Mouse (Mus musculus) forebrain, postnatal 0 days (tissue): Measurements from ENCODE around the gene Slc17a5. TPM values are rescaled to one million over a fixed set of nuclear protein-coding genes. Genes with fewer than 3 reads are reported as not detected.
"Not testable (repeated sequence)": the region's sequence is repeated elsewhere in the genome, so short reads cannot be mapped to it uniquely, and the experiment has no call there.

Source experiments
- ATAC-seq: fragments of 200-750 bp; cut with Nextera tagmentation; 2 replicates; pipeline ENCODE4 v1.8.0; 2017; ENCODE audit warnings: mild to moderate bottlenecking, moderate library complexity
- DNase-seq: peaks from one replicate; pipeline ENCODE4 v3.0.0-alpha.2; 2015
- H3K27ac ChIP-seq: fragments of 300-500 bp; sonication (generic); 2 replicates; pipeline ENCODE4 v1.5.1; 2014; ENCODE audit warnings: low read depth, mild to moderate bottlenecking, antibody characterized with exemption, low read length, moderate library complexity, mixed read lengths
- H3K27me3 ChIP-seq: fragments of 300-500 bp; sonication (generic); 2 replicates; pipeline ENCODE4 v1.6.1; 2014; ENCODE audit warnings: mild to moderate bottlenecking, low read length, mixed read lengths; ENCODE audit not compliant: insufficient read depth
- H3K36me3 ChIP-seq: fragments of 300-500 bp; sonication (generic); 2 replicates; pipeline ENCODE4 v1.6.1; 2014; ENCODE audit warnings: mild to moderate bottlenecking, moderate library complexity; ENCODE audit not compliant: insufficient read depth
- H3K4me1 ChIP-seq: fragments of 300-500 bp; sonication (generic); 2 replicates; pipeline ENCODE4 v1.6.1; 2014; ENCODE audit warnings: antibody characterized with exemption; ENCODE audit not compliant: insufficient read depth
- H3K4me2 ChIP-seq: fragments of 300-500 bp; sonication (generic); 2 replicates; pipeline ENCODE4 v1.6.1; 2014; ENCODE audit warnings: low read depth, mild to moderate bottlenecking, moderate library complexity
- H3K4me3 ChIP-seq: fragments of 300-500 bp; sonication (generic); 2 replicates; pipeline ENCODE4 v1.5.1; 2014; ENCODE audit warnings: low read depth, low read length, mixed read lengths
- H3K9ac ChIP-seq: fragments of 300-500 bp; sonication (generic); 2 replicates; pipeline ENCODE4 v1.6.1; 2014; ENCODE audit warnings: mild to moderate bottlenecking
- H3K9me3 ChIP-seq: fragments of 300-500 bp; sonication (generic); 2 replicates; pipeline ENCODE4 v1.6.1; 2016; ENCODE audit warnings: low read length
- CTCF ChIP-seq: sonication (generic); IDR thresholded peaks from 2 replicates; pipeline ENCODE4 v1.5.1; 2016; ENCODE audit warnings: antibody characterized with exemption, control low read depth, low read depth
- WGBS: fragments of 180-500 bp; shearing (Covaris S2); extraction: QIAGEN DNeasy Blood & Tissue Kit; methylation state at CpG from one replicate; pipeline ENCODE4 v1.1.7; 2014; 5-methylcytosine and 5-hydroxymethylcytosine counted together
- polyA plus RNA-seq: library from polyadenylated mRNA; unstranded; fragments of >200 nt; fragmentation: Nextera tagmentation; extraction: Ambion mirVana; gene quantifications from 2 replicates; pipeline ENCODE4 v1.2.1, GENCODE M21; 2015
- total RNA-seq: library from RNA; depleted of rRNA; stranded (reverse); fragments of >200 nt; gene quantifications from 2 replicates; pipeline ENCODE4 v1.2.3, GENCODE M21; 2014

The Slc17a5 gene
- total and polyA plus RNA-seq, 2 experiments from 2014 or later: 11.1 to 16.1 TPM

DNA sequence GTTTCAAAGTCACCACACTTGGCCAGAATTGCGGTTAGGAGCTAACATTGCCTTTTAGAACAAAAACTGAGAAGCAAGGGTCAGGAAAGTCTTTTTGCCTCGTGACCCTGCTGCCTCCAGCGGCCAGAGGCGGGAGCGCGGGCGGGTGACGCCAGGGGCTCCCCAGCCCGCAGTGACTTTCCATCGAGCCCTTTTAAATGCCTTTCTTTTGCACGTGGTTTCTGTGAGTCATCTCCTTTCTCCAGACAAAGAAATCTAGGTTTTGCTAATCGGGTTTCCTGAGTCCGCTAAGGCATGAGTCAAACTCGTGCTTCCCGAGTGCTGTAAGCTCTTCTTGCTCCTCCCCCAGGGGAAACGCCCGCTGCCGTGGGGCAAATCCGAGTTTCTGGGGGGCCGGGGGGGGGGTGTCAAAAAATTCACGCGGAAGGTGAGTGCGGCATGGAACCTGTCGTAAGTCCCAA is 60.5 kb downstream of the Slc17a5 start:
- under 1% methylated on average over 24 of the region's 24 CpGs for WGBS
- Histone ChIP-seq H3K27ac (peak overlapping the region; percentile 94), H3K9me3 (no peaks in the 10 kb centered on the region), H3K9ac (peak overlapping the region; percentile 75), H3K4me1 (no peaks in the 10 kb centered on the region), H3K27me3 (no peaks in the 10 kb centered on the region), H3K4me2 (peak overlapping the region; percentile 83), H3K36me3 (no peaks in the 10 kb centered on the region), H3K4me3 (peak overlapping the region; percentile 50)
- peak; percentile 93 for ATAC-seq
- TF ChIP-seq CTCF: peak; percentile 74
- peak; percentile 89 for DNase-seq

- DNase-seq: no peak
- TF ChIP-seq CTCF: no peak
- Histone ChIP-seq H3K27me3 (no peaks in the 10 kb centered on the region), H3K4me1 (no peaks in the 10 kb centered on the region), H3K9me3 (no peaks in the 10 kb centered on the region), H3K4me3 (no peak overlapping the region), H3K36me3 (no peaks in the 10 kb centered on the region), H3K27ac (no peak overlapping the region), H3K4me2 (no peak overlapping the region), H3K9ac (no peak overlapping the region)
- WGBS: 78% methylated on average over 2 of the region's 2 CpGs
- ATAC-seq: no peak
Observed at GRCm38 (mm10) chr9:78526206-78526605, 61.6 kb downstream of the Slc17a5 start.

GRCm38 (mm10) chr9:78525451-78526135 is 62.2 kb downstream of the Slc17a5 start:
- Histone ChIP-seq H3K4me3 (no peak overlapping the region), H3K27me3 (no peaks in the 10 kb centered on the region), H3K9me3 (no peaks in the 10 kb centered on the region), H3K4me1 (no peaks in the 10 kb centered on the region), H3K9ac (no peak overlapping the region), H3K4me2 (no peak overlapping the region), H3K36me3 (no peaks in the 10 kb centered on the region), H3K27ac (no peak overlapping the region)
- no peak for TF ChIP-seq CTCF
- ATAC-seq (no peak), DNase-seq (no peak)
- WGBS: 85% methylated on average over 17 of the region's 17 CpGs

- 26% methylated on average over 14 of the region's 14 CpGs for WGBS
- Histone ChIP-seq H3K27me3 (no peaks in the 10 kb centered on the region), H3K36me3 (no peaks in the 10 kb centered on the region), H3K9me3 (no peaks in the 10 kb centered on the region), H3K4me3 (peak overlapping the region; percentile 44), H3K27ac (peak overlapping the region; percentile 78), H3K4me2 (peak overlapping the region; percentile 86), H3K4me1 (no peaks in the 10 kb centered on the region), H3K9ac (peak overlapping the region; percentile 54)
- DNase-seq: peak; percentile 70
- TF ChIP-seq CTCF: peak; percentile 66
- ATAC-seq: peak; percentile 40
Observed at GRCm38 (mm10) chr9:78521689-78522088, 66.2 kb downstream of the Slc17a5 start.

- Histone ChIP-seq H3K4me3 (peak overlapping the region; percentile 44), H3K4me1 (no peaks in the 10 kb centered on the region), H3K27ac (peak overlapping the region; percentile 78), H3K9ac (peak overlapping the region; percentile 54), H3K4me2 (peak overlapping the region; percentile 86), H3K36me3 (no peaks in the 10 kb centered on the region), H3K27me3 (no peaks in the 10 kb centered on the region), H3K9me3 (no peaks in the 10 kb centered on the region)
- TF ChIP-seq CTCF: no peak; the same call in 1 of the 2 replicates
- peak; percentile 83 for DNase-seq
- WGBS: 2% methylated on average over 40 of the region's 40 CpGs
- ATAC-seq: peak; percentile 78
Observed at GRCm38 (mm10) chr9:78520780-78521601, 66.8 kb downstream of the Slc17a5 start.

DNA sequence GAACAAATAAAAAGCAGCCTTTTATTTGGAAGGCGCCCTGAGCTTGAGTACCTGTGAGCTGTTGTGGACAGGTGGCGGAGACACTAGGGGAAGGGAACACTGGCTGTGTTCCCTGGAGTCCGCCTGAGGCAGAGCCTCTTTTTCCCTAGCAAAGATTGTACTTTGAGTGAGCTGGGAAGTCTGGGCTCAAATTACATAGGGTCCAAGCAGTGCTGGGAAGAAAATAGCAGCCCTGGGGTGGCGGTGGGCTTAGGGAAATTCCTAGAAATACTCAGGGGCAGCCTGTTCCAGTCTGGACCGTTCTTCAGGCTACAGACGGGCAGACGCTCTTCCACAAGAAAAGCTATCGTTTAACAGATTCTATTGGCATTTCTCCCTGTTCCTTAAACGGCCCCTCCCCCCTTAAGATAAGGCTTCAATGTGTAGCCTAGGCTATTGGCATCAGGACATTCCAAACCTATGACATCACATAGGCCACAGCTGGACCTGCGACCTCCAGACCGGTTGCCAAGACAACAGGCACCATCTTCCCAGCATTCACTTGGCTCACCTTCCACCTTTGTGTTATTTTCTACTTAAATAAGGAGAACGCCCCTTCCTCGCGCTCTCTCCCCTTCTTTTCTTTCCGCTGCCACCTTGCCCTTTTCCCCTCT is 67.6 kb downstream of the Slc17a5 start:
- H3K4me2 ChIP-seq: peak overlapping the region; percentile 86
- ATAC-seq (peak; percentile 64), DNase-seq (peak; percentile 78)
- no peaks in the 10 kb centered on the region for H3K9me3 ChIP-seq
- peak overlapping the region; percentile 44 for H3K4me3 ChIP-seq
- 3% methylated on average over 15 of the region's 15 CpGs for WGBS
- H3K9ac ChIP-seq: peak overlapping the region; percentile 54
- no peaks in the 10 kb centered on the region for H3K27me3 ChIP-seq
- H3K36me3 ChIP-seq: no peaks in the 10 kb centered on the region
- no peak for TF ChIP-seq CTCF
- peak overlapping the region; percentile 78 for H3K27ac ChIP-seq
- no peaks in the 10 kb centered on the region for H3K4me1 ChIP-seq

DNA sequence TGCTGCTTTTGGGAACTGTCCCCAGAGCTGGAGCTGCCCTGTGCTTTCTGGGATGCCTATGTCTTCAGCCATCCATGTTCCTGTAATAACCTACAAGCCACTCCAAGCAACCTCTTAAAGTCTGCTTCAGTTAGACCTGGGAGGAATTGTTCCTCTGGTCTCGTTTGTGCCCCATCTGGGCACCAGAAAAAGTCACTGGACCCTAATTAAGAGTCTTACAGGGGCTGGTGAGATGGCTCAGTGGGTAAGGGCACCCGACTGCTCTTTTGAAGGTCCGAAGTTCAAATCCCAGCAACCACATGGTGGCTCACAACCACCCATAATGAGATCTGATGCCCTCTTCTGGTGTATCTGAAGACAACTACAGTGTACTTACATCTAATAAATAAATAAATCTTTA is 70.6 kb downstream of the Slc17a5 start:
- not testable (repeated sequence) for H3K9me3 ChIP-seq, H3K4me1 ChIP-seq, H3K4me2 ChIP-seq, H3K4me3 ChIP-seq, H3K9ac ChIP-seq, ATAC-seq, H3K27me3 ChIP-seq, H3K27ac ChIP-seq, H3K36me3 ChIP-seq, DNase-seq
- WGBS: 54% methylated on average over 3 of the region's 3 CpGs
